Mouse (Mus musculus) CH12.LX (cell line): Measurements from ENCODE around the gene Polr2l.

Experiments
- CTCF ChIP-seq, 2 experiments: IDR thresholded peaks in 1 of 2; conservative IDR thresholded peaks in 1 of 2; 2 replicates each; pipeline ENCODE4 v1.5.1; 2011 to 2012; ENCODE audit warnings: low read depth in 2 of 2, low read length in 2 of 2, improper control_type of control experiment in 1 of 2, inconsistent platforms in 1 of 2, mild to moderate bottlenecking in 1 of 2, moderate library complexity in 1 of 2
- E2F4 ChIP-seq: IDR thresholded peaks from 2 replicates; pipeline ENCODE4 v1.6.1; 2011; ENCODE audit warnings: low read depth, low read length, improper control_type of control experiment; ENCODE audit not compliant: insufficient replicate concordance
- EP300 ChIP-seq: IDR thresholded peaks from 2 replicates; pipeline ENCODE4 v1.6.1; 2011; ENCODE audit warnings: low read length, improper control_type of control experiment
- ETS1 ChIP-seq: conservative IDR thresholded peaks from 2 replicates; pipeline ENCODE4 v1.6.1; 2012; ENCODE audit warnings: low read depth, mild to moderate bottlenecking, inconsistent platforms, low read length, improper control_type of control experiment, moderate library complexity
- HCFC1 ChIP-seq: IDR thresholded peaks from 2 replicates; pipeline ENCODE4 v1.6.1; 2012; ENCODE audit warnings: low read depth, mild to moderate bottlenecking, inconsistent platforms, low read length, improper control_type of control experiment
- MYC ChIP-seq: IDR thresholded peaks from 2 replicates; pipeline ENCODE4 v1.6.1; 2011; ENCODE audit warnings: low read depth, mild to moderate bottlenecking, improper control_type of control experiment, low read length
- NELFE ChIP-seq: IDR thresholded peaks from 2 replicates; pipeline ENCODE4 v1.6.1; 2011; ENCODE audit warnings: low read depth, low read length, improper control_type of control experiment
- POLR2A ChIP-seq: IDR thresholded peaks from 2 replicates; pipeline ENCODE4 v1.6.1; 2011; ENCODE audit warnings: low read depth, mild to moderate bottlenecking, improper control_type of control experiment, low read length
- POLR2AphosphoS2 ChIP-seq: IDR thresholded peaks from 2 replicates; pipeline ENCODE4 v1.6.1; 2011; ENCODE audit warnings: low read depth, low read length, improper control_type of control experiment
- RCOR1 ChIP-seq: conservative IDR thresholded peaks from 2 replicates; pipeline ENCODE4 v1.6.1; 2012; ENCODE audit warnings: low read depth, mild to moderate bottlenecking, inconsistent platforms, low read length, improper control_type of control experiment
- TBP ChIP-seq: conservative IDR thresholded peaks from 2 replicates; pipeline ENCODE4 v1.6.1; 2011; ENCODE audit warnings: low read depth, low read length, improper control_type of control experiment
- USF1 ChIP-seq: IDR thresholded peaks from 2 replicates; pipeline ENCODE4 v1.6.1; 2014; ENCODE audit warnings: low read depth, mild to moderate bottlenecking, inconsistent platforms, low read length, improper control_type of control experiment

DNA sequence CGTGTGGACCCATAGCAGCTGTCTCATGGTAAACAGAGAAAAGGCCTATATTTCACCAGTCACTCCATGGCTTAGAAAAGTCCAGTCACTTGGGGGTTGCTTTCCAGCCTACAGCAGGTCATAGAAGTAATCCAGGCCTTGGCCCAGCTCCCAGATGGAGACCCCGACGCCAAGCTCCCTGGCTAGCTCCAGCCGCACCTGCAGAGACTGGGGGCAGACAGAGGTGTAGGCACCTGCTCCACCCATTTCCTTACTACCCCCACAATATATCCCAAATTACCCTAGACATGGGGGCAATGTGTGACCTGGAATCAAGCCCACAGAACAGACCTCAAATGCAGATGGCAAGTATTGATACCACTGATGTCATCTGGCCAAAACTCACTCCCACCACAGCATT is 21.0 kb upstream of the Polr2l start:
- no peak for TF ChIP-seq POLR2A
- no peak for TF ChIP-seq EP300
- no peak for TF ChIP-seq NELFE
- TF ChIP-seq CTCF (conservative IDR thresholded peaks at IDR 0.05 in 1 of 2, IDR thresholded peaks at IDR 0.05 in 1 of 2; ENCODE audit: low read depth in 2 of 2, low read length in 2 of 2) = no peak
- no peak for TF ChIP-seq USF1
- TF ChIP-seq TBP = no peak
- no peak for TF ChIP-seq ETS1
- no peak for TF ChIP-seq HCFC1
- no peak for TF ChIP-seq E2F4
- no peak for TF ChIP-seq MYC
- no peak for TF ChIP-seq RCOR1
- TF ChIP-seq POLR2AphosphoS2 = no peak
